Mouse (Mus musculus) MEL (cell line): ENCODE results near the gene Ryr1. TPM values are rescaled to one million over a fixed set of nuclear protein-coding genes. Genes with fewer than 3 reads are reported as not detected.

ENCODE experiments used
- DNase-seq: peaks from one replicate; pipeline ENCODE4 v3.0.0; 2011; ENCODE audit warnings: low read depth, low spot score
- H3K27ac ChIP-seq: 2 replicates; pipeline ENCODE4 v1.5.1; 2012; ENCODE audit warnings: low read depth, mild to moderate bottlenecking, control low read depth, low read length, moderate library complexity; ENCODE audit not compliant: control insufficient read depth
- H3K27me3 ChIP-seq, 2 experiments: fragments of 150-350 bp in 1 of 2; sonication (generic) in 1 of 2; 2 replicates each; pipeline ENCODE4 v1.6.1; 2012; ENCODE audit warnings: low read length in 2 of 2, mild to moderate bottlenecking in 2 of 2, improper control_type of control experiment in 1 of 2, moderate library complexity in 1 of 2; ENCODE audit not compliant: insufficient read depth in 2 of 2, control insufficient read depth in 1 of 2
- H3K36me3 ChIP-seq, 2 experiments: 2 replicates each; pipeline ENCODE4 v1.6.1; 2012 to 2014; ENCODE audit warnings: low read length in 2 of 2, improper control_type of control experiment in 1 of 2, inconsistent platforms in 1 of 2, mild to moderate bottlenecking in 1 of 2; ENCODE audit not compliant: insufficient read depth in 2 of 2, control insufficient read depth in 1 of 2
- H3K4me1 ChIP-seq, 2 experiments: fragments of 150-350 bp in 1 of 2; sonication (generic) in 1 of 2; 2 replicates each; pipeline ENCODE4 v1.6.1; 2012; ENCODE audit warnings: low read length in 2 of 2, improper control_type of control experiment in 1 of 2, mild to moderate bottlenecking in 1 of 2; ENCODE audit not compliant: insufficient read depth in 2 of 2, control insufficient read depth in 1 of 2
- H3K4me3 ChIP-seq, 2 experiments: fragments of 150-350 bp in 1 of 2; sonication (generic) in 1 of 2; 2 replicates each; pipeline ENCODE4 v1.5.1; 2012; ENCODE audit warnings: low read depth in 2 of 2, low read length in 2 of 2, mild to moderate bottlenecking in 2 of 2, moderate library complexity in 2 of 2, control low read depth in 1 of 2, improper control_type of control experiment in 1 of 2; ENCODE audit not compliant: control insufficient read depth in 1 of 2, insufficient read depth in 1 of 2
- H3K79me2 ChIP-seq: 2 replicates; pipeline ENCODE4 v1.6.1; 2012; ENCODE audit warnings: mild to moderate bottlenecking, low read length, moderate library complexity; ENCODE audit not compliant: control insufficient read depth, poor library complexity, insufficient read depth
- H3K9ac ChIP-seq: 2 replicates; pipeline ENCODE4 v1.6.1; 2012; ENCODE audit warnings: low read depth, mild to moderate bottlenecking, control low read depth, low read length, moderate library complexity; ENCODE audit not compliant: control insufficient read depth, poor library complexity, severe bottlenecking
- H3K9me3 ChIP-seq: fragments of 150-350 bp; sonication (generic); replicated peaks from 2 replicates; pipeline ENCODE4 v1.6.1; 2012; ENCODE audit warnings: mild to moderate bottlenecking, low read length, improper control_type of control experiment, moderate library complexity; ENCODE audit not compliant: insufficient read depth
- CHD1 ChIP-seq: IDR thresholded peaks from 2 replicates; pipeline ENCODE4 v1.6.1; 2012; ENCODE audit warnings: low read depth, mild to moderate bottlenecking, inconsistent platforms, low read length, improper control_type of control experiment
- CHD2 ChIP-seq: IDR thresholded peaks from 2 replicates; pipeline ENCODE4 v1.6.1; 2011; ENCODE audit warnings: low read length, improper control_type of control experiment
- E2F4 ChIP-seq: IDR thresholded peaks from 2 replicates; pipeline ENCODE4 v1.6.1; 2011; ENCODE audit warnings: low read depth, low read length, improper control_type of control experiment, borderline replicate concordance
- ELF1 ChIP-seq: IDR thresholded peaks from 2 replicates; pipeline ENCODE4 v1.6.1; 2014; ENCODE audit warnings: low read depth, mild to moderate bottlenecking, inconsistent platforms, low read length, improper control_type of control experiment, moderate library complexity
- EP300 ChIP-seq, 2 experiments: IDR thresholded peaks; 2 replicates each; pipeline ENCODE4 v1.6.1; 2011; ENCODE audit warnings: improper control_type of control experiment in 2 of 2, low read length in 2 of 2, low read depth in 1 of 2, mild to moderate bottlenecking in 1 of 2
- ETS1 ChIP-seq: IDR thresholded peaks from 2 replicates; pipeline ENCODE4 v1.6.1; 2012; ENCODE audit warnings: low read depth, mild to moderate bottlenecking, inconsistent platforms, low read length, improper control_type of control experiment, moderate library complexity
- GATA1 ChIP-seq: IDR thresholded peaks from 2 replicates; pipeline ENCODE4 v1.6.1; 2011; ENCODE audit warnings: low read depth, low read length, improper control_type of control experiment
- HCFC1 ChIP-seq: IDR thresholded peaks from 2 replicates; pipeline ENCODE4 v1.6.1; 2012; ENCODE audit warnings: low read depth, mild to moderate bottlenecking, inconsistent platforms, low read length, improper control_type of control experiment, moderate library complexity
- KAT2A ChIP-seq: conservative IDR thresholded peaks from 2 replicates; pipeline ENCODE4 v1.6.1; 2012; ENCODE audit warnings: low read depth, low read length, improper control_type of control experiment, inconsistent platforms
- MAX ChIP-seq: IDR thresholded peaks from 2 replicates; pipeline ENCODE4 v1.6.1; 2011; ENCODE audit warnings: low read length, improper control_type of control experiment
- MYB ChIP-seq: IDR thresholded peaks from 2 replicates; pipeline ENCODE4 v1.6.1; 2011; ENCODE audit warnings: mild to moderate bottlenecking, low read depth, low read length, improper control_type of control experiment
- MYC ChIP-seq: IDR thresholded peaks from 2 replicates; pipeline ENCODE4 v1.6.1; 2011; ENCODE audit warnings: low read depth, mild to moderate bottlenecking, low read length, improper control_type of control experiment, moderate library complexity
- NELFE ChIP-seq: IDR thresholded peaks from 2 replicates; pipeline ENCODE4 v1.6.1; 2011; ENCODE audit warnings: low read depth, low read length, improper control_type of control experiment
- NRF1 ChIP-seq: IDR thresholded peaks from 2 replicates; pipeline ENCODE4 v1.6.1; 2014; ENCODE audit warnings: low read depth, mild to moderate bottlenecking, inconsistent platforms, low read length, improper control_type of control experiment, moderate library complexity; ENCODE audit not compliant: poor library complexity, insufficient read depth, severe bottlenecking
- POLR2A ChIP-seq, 2 experiments: IDR thresholded peaks; 2 replicates each; pipeline ENCODE4 v1.6.1; 2011 to 2012; ENCODE audit warnings: low read length in 2 of 2, mild to moderate bottlenecking in 2 of 2, control low read depth in 1 of 2, improper control_type of control experiment in 1 of 2, low read depth in 1 of 2, moderate library complexity in 1 of 2; ENCODE audit not compliant: control insufficient read depth in 1 of 2, insufficient read depth in 1 of 2, poor library complexity in 1 of 2
- POLR2AphosphoS2 ChIP-seq: IDR thresholded peaks from 2 replicates; pipeline ENCODE4 v1.6.1; 2011; ENCODE audit warnings: low read length, improper control_type of control experiment
- RCOR1 ChIP-seq: IDR thresholded peaks from 2 replicates; pipeline ENCODE4 v1.6.1; 2012; ENCODE audit warnings: low read depth, mild to moderate bottlenecking, inconsistent platforms, low read length, improper control_type of control experiment
- SIN3A ChIP-seq: IDR thresholded peaks from 2 replicates; pipeline ENCODE4 v1.6.1; 2012; ENCODE audit warnings: low read length, improper control_type of control experiment, inconsistent platforms
- SMC3 ChIP-seq: IDR thresholded peaks from 2 replicates; pipeline ENCODE4 v1.6.1; 2011; ENCODE audit warnings: low read depth, low read length, improper control_type of control experiment
- TAL1 ChIP-seq: IDR thresholded peaks from 2 replicates; pipeline ENCODE4 v1.6.1; 2012; ENCODE audit warnings: mild to moderate bottlenecking, inconsistent platforms, low read length, moderate library complexity, mixed read lengths
- TBP ChIP-seq: IDR thresholded peaks from 2 replicates; pipeline ENCODE4 v1.8.0; 2011; ENCODE audit warnings: low read depth, low read length, improper control_type of control experiment
- TCF12 ChIP-seq: IDR thresholded peaks from 2 replicates; pipeline ENCODE4 v1.6.1; 2014; ENCODE audit warnings: low read depth, mild to moderate bottlenecking, inconsistent platforms, low read length, improper control_type of control experiment, moderate library complexity
- UBTF ChIP-seq: IDR thresholded peaks from 2 replicates; pipeline ENCODE4 v1.6.1; 2012; ENCODE audit warnings: low read depth, mild to moderate bottlenecking, inconsistent platforms, low read length, improper control_type of control experiment, moderate library complexity, borderline replicate concordance; ENCODE audit not compliant: insufficient read depth
- USF1 ChIP-seq: IDR thresholded peaks from 2 replicates; pipeline ENCODE4 v1.6.1; 2014; ENCODE audit warnings: low read depth, mild to moderate bottlenecking, inconsistent platforms, low read length, improper control_type of control experiment, moderate library complexity
- USF2 ChIP-seq, 2 experiments: IDR thresholded peaks; 2 replicates each; pipeline ENCODE4 v1.6.1; 2011 to 2012; ENCODE audit warnings: improper control_type of control experiment in 2 of 2, low read length in 2 of 2, borderline replicate concordance in 1 of 2, inconsistent platforms in 1 of 2, low read depth in 1 of 2, mild to moderate bottlenecking in 1 of 2; ENCODE audit not compliant: insufficient read depth in 1 of 2
- ZC3H11A ChIP-seq: IDR thresholded peaks from 2 replicates; pipeline ENCODE4 v1.6.1; 2012; ENCODE audit warnings: low read depth, mild to moderate bottlenecking, inconsistent platforms, low read length, improper control_type of control experiment
- ZKSCAN1 ChIP-seq: IDR thresholded peaks from 2 replicates; pipeline ENCODE4 v1.6.1; 2012; ENCODE audit warnings: low read depth, mild to moderate bottlenecking, inconsistent platforms, low read length, improper control_type of control experiment, moderate library complexity
- ZMIZ1 ChIP-seq: IDR thresholded peaks from 2 replicates; pipeline ENCODE4 v1.6.1; 2012; ENCODE audit warnings: low read depth, mild to moderate bottlenecking, inconsistent platforms, low read length, improper control_type of control experiment, moderate library complexity
- ZNF384 ChIP-seq: IDR thresholded peaks from 2 replicates; pipeline ENCODE4 v1.6.1; 2012; ENCODE audit warnings: low read depth, mild to moderate bottlenecking, inconsistent platforms, low read length, improper control_type of control experiment
- polyA plus RNA-seq, 2 experiments: library from polyadenylated mRNA; stranded (reverse) in 1 of 2; unstranded in 1 of 2; fragments of >175 nt in 1 of 2; fragments of >200 nt in 1 of 2; gene quantifications; 2 replicates each; pipeline versions ENCODE4 v1.2.1 to v1.2.4; 2012; ENCODE audit warnings: low replicate concordance in 2 of 2, low read depth in 1 of 2; ENCODE audit not compliant: insufficient read length in 2 of 2, insufficient read depth in 1 of 2, missing spikeins in 1 of 2
- total RNA-seq: library from RNA; depleted of rRNA; stranded (reverse); fragments of 300-350 nt; gene quantifications from 2 replicates; pipeline ENCODE4 v1.2.3, GENCODE M21; 2012

The Ryr1 gene
- total and polyA plus RNA-seq, 3 experiments, result 0.27 to 0.54 TPM; not detected in 1

GRCm38 (mm10) chr7:28982274-28983013 is 142.5 kb downstream of the Ryr1 start (continued):
- TF ChIP-seq MYB (no peak), ZNF384 (no peak), TCF12 (peak; percentile 17; the same call in 1 of the 2 replicates)

GRCm38 (mm10) chr7:28981651-28982273 is 143.2 kb downstream of the Ryr1 start, which contains the start of the genes Eif3k and Map4k1:
Eif3k (minus strand) TSS chr7:28981864.
Map4k1 (plus strand) TSS chr7:28982050.
- no peak for TF ChIP-seq CHD1
- TF ChIP-seq TCF12, result peak; percentile 45
- TF ChIP-seq EP300 (IDR thresholded peaks at IDR 0.05; ENCODE audit: low read depth in 1 of 2, low read length in 2 of 2), result no peak
- TF ChIP-seq NRF1, result peak; percentile 96; the same call in 1 of the 2 replicates
- peak; percentile 85 to 96 for TF ChIP-seq POLR2A (IDR thresholded peaks at IDR 0.05; ENCODE audit: control insufficient read depth in 1 of 2, insufficient read depth in 1 of 2, low read depth in 1 of 2, low read length in 2 of 2, poor library complexity in 1 of 2)
- peak; percentile 40 to 85; a peak in 3 of 4 replicates for TF ChIP-seq USF2 (IDR thresholded peaks at IDR 0.05; ENCODE audit: borderline replicate concordance in 1 of 2, insufficient read depth in 1 of 2, low read depth in 1 of 2, low read length in 2 of 2)
- peak; percentile 89 for TF ChIP-seq NELFE
- TF ChIP-seq ZNF384, result peak; percentile 100
- peak; percentile 96 for TF ChIP-seq SIN3A
- no peak for TF ChIP-seq CHD2
- TF ChIP-seq ZMIZ1, result peak; percentile 79; the same call in 1 of the 2 replicates
- peak; percentile 99 for TF ChIP-seq USF1
- peak; percentile 90 for TF ChIP-seq ELF1
- TF ChIP-seq TBP, result peak; percentile 83
- TF ChIP-seq RCOR1, result no peak
- no peak; the same call in 1 of the 2 replicates for TF ChIP-seq ZKSCAN1
- TF ChIP-seq SMC3, result no peak
- peak; percentile 94 for TF ChIP-seq MAX
- no peak for TF ChIP-seq UBTF
- TF ChIP-seq HCFC1, result peak; percentile 94
- peak; percentile 97 for TF ChIP-seq E2F4
- no peak; the same call in 1 of the 2 replicates for TF ChIP-seq KAT2A
- TF ChIP-seq TAL1, result no peak
- TF ChIP-seq POLR2AphosphoS2, result peak; percentile 91
- peak; percentile 91; the same call in 1 of the 2 replicates for TF ChIP-seq MYC
- no peak for TF ChIP-seq ZC3H11A
- TF ChIP-seq GATA1, result no peak
- TF ChIP-seq ETS1, result peak; percentile 68; the same call in 1 of the 2 replicates
- Histone ChIP-seq H3K27me3 (no peaks in the 10 kb centered on the region), H3K4me3 (peak within 1 kb of the TSS; percentile 69 to 78), H3K27ac (peak within 1 kb of the TSS; percentile 94), H3K79me2 (peaks cover 30% of the 10 kb centered on the region), H3K36me3 (peaks cover 3 to 15% of the 10 kb centered on the region in 2 experiments; a peak in 3 of 4 replicates), H3K9me3 (no peaks in the 10 kb centered on the region), H3K4me1 (peaks cover 0 to 20% of the 10 kb centered on the region in 2 experiments; a peak in 2 of 4 replicates), H3K9ac (peak within 1 kb of the TSS; percentile 87)
- DNase-seq, result peak; percentile 100
